Mouse (Mus musculus): Measurements from ENCODE around the gene Sla2.

DNA sequence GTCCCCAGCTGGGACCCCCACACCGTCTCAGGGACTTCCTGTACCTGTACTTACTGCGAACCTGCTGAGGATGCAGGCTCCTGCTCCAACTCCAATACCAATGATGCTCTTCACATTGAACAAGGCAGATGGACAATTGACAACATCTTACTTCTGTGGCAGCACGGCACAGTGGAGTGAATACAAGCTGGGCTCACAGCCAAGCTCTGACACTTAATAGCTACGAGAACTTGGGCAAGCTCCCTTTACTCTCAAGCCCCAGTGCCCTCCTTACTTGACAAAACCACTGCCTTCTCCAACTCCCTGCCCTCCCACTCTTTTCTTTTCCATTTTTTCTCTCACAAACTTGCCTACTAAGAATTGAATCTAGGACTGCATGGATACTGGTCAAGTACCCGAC, 26.2 kb upstream of the Sla2 start:
- TF ChIP-seq CTCF (IDR thresholded peaks at IDR 0.05) = no peak
- TF ChIP-seq EP300 (IDR thresholded peaks at IDR 0.05) = no peak

All from lung, postnatal 0 days (tissue).